Mouse (Mus musculus): Measurements from ENCODE around the gene Dennd2a.

- TF ChIP-seq CTCF (IDR thresholded peaks at IDR 0.05; ENCODE audit: low read depth) (peak; percentile 91), EP300 (optimal IDR thresholded peaks at IDR 0.05) (no peak)
Observed at GRCm38 (mm10) chr6:39462621-39463538, 94.8 kb downstream of the Dennd2a start.
